Mouse (Mus musculus) cerebellum, adult 18-20 months (tissue): Measurements from ENCODE around the gene Kcns1.
A peak's percentile ranks its signal among the peaks of the same experiment; 100 is the strongest.

ENCODE experiments used
- DNase-seq, 2 experiments: peaks; one replicate each; pipeline ENCODE4 v3.0.0; 2021

The Kcns1 gene

GRCm38 (mm10) chr2:164168571-164168946 lies 2.4 kb downstream of the Kcns1 start:
- DNase-seq, result no peak

GRCm38 (mm10) chr2:164167752-164168570 lies 3.0 kb downstream of the Kcns1 start:
- no peak for DNase-seq

GRCm38 (mm10) chr2:164164941-164165340 lies 6.0 kb downstream of the Kcns1 start:
- DNase-seq, result no peak

GRCm38 (mm10) chr2:164161515-164162055 lies 9.3 kb downstream of the Kcns1 start:
- DNase-seq, result no peak

GRCm38 (mm10) chr2:164158838-164159237 lies 12.1 kb downstream of the Kcns1 start:
- no peak for DNase-seq

GRCm38 (mm10) chr2:164156158-164156557 lies 14.8 kb downstream of the Kcns1 start:
- DNase-seq, result no peak

- DNase-seq, result peak; percentile 59 to 68
These were observed 16.9 kb downstream of the Kcns1 start for GRCm38 (mm10) chr2:164154007-164154406.

GRCm38 (mm10) chr2:164152341-164152740 lies 18.6 kb downstream of the Kcns1 start:
- DNase-seq, result no peak

- DNase-seq, result no peak
These were observed 20.7 kb downstream of the Kcns1 start for GRCm38 (mm10) chr2:164150086-164150760.

- DNase-seq, result no peak
These were observed 24.4 kb downstream of the Kcns1 start for GRCm38 (mm10) chr2:164146556-164146955.

GRCm38 (mm10) chr2:164144541-164144940 lies 26.4 kb downstream of the Kcns1 start:
- no peak for DNase-seq

- DNase-seq, result no peak
These were observed 26.9 kb downstream of the Kcns1 start for GRCm38 (mm10) chr2:164144025-164144424.

GRCm38 (mm10) chr2:164142021-164142420 lies 28.9 kb downstream of the Kcns1 start:
- peak in 1 of 2 experiments; percentile 23 for DNase-seq

- DNase-seq, result no peak
These were observed 33.2 kb downstream of the Kcns1 start for GRCm38 (mm10) chr2:164137754-164138153.

- no peak for DNase-seq
These were observed 34.5 kb downstream of the Kcns1 start for GRCm38 (mm10) chr2:164136393-164136792.

GRCm38 (mm10) chr2:164135367-164135766 lies 35.5 kb downstream of the Kcns1 start:
- DNase-seq, result no peak

- DNase-seq, result no peak
These were observed 36.4 kb downstream of the Kcns1 start for GRCm38 (mm10) chr2:164134563-164134962.

- no peak for DNase-seq
These were observed 39.3 kb downstream of the Kcns1 start for GRCm38 (mm10) chr2:164131586-164131985.

GRCm38 (mm10) chr2:164128576-164129411 lies 42.1 kb downstream of the Kcns1 start:
- no peak for DNase-seq

- no peak for DNase-seq
These were observed 43.6 kb downstream of the Kcns1 start for GRCm38 (mm10) chr2:164127297-164127696.

GRCm38 (mm10) chr2:164126533-164126955 lies 44.4 kb downstream of the Kcns1 start:
- DNase-seq, result peak; percentile 39 to 51

GRCm38 (mm10) chr2:164123169-164123766 lies 47.6 kb downstream of the Kcns1 start:
- DNase-seq, result no peak

GRCm38 (mm10) chr2:164119503-164119902 lies 51.4 kb downstream of the Kcns1 start:
- no peak for DNase-seq
